Mouse (Mus musculus): ENCODE results near the gene Mylk4. TPM values are rescaled to one million over a fixed set of nuclear protein-coding genes. Genes with fewer than 3 reads are reported as not detected.

Mylk4 gene
- polyA plus RNA-seq, 1 experiment from 2014 or later, result 22.8 TPM

- Histone ChIP-seq H3K36me3 (ENCODE audit: control insufficient read depth, insufficient read depth, low read length) (no peaks in the 10 kb centered on the region), H3K4me2 (ENCODE audit: low read depth, low read length) (no peak overlapping the region), H3K9me3 (ENCODE audit: control insufficient read depth, low read length) (no peaks in the 10 kb centered on the region), H3K4me3 (ENCODE audit: low read depth, low read length) (no peak overlapping the region), H3K9ac (ENCODE audit: low read depth, low read length) (no peak overlapping the region), H3K27me3 (replicated peaks; ENCODE audit: control insufficient read depth, insufficient read depth, low read length) (no peaks in the 10 kb centered on the region), H3K4me1 (ENCODE audit: control insufficient read depth, insufficient read depth, low read length) (no peaks in the 10 kb centered on the region), H3K27ac (replicated peaks; ENCODE audit: low read depth, low read length) (no peak overlapping the region)
- DNase-seq (ENCODE audit: low spot score) (no peak), ATAC-seq (ENCODE audit: low read depth) (no peak)
- 49% methylated on average over 2 of the region's 2 CpGs for WGBS
These were observed 3.8 kb upstream of the Mylk4 start for GRCm38 (mm10) chr13:32787584-32787983.

GRCm38 (mm10) chr13:32783055-32783454 lies 699 bp downstream of the Mylk4 start:
- no peak for DNase-seq (ENCODE audit: low spot score)

GRCm38 (mm10) chr13:32778861-32779260 lies 4.9 kb downstream of the Mylk4 start:
- H3K9ac ChIP-seq (ENCODE audit: low read depth, low read length), result no peak overlapping the region
- H3K27me3 ChIP-seq (replicated peaks; ENCODE audit: control insufficient read depth, insufficient read depth, low read length), result no peaks in the 10 kb centered on the region
- WGBS, result 65% methylated on average over 3 of the region's 3 CpGs
- H3K4me2 ChIP-seq (ENCODE audit: low read depth, low read length), result no peak overlapping the region
- ATAC-seq (ENCODE audit: low read depth), result no peak
- no peak overlapping the region for H3K4me3 ChIP-seq (ENCODE audit: low read depth, low read length)
- peaks cover 4% of the 10 kb centered on the region; the same call in 1 of the 2 replicates for H3K4me1 ChIP-seq (ENCODE audit: control insufficient read depth, insufficient read depth, low read length)
- no peaks in the 10 kb centered on the region for H3K9me3 ChIP-seq (ENCODE audit: control insufficient read depth, low read length)
- H3K36me3 ChIP-seq (ENCODE audit: control insufficient read depth, insufficient read depth, low read length), result no peaks in the 10 kb centered on the region
- H3K27ac ChIP-seq (replicated peaks; ENCODE audit: low read depth, low read length), result no peak overlapping the region
- DNase-seq (ENCODE audit: low spot score), result no peak

More at GRCm38 (mm10) chr13:32783055-32783454, 699 bp downstream of the Mylk4 start:
- ATAC-seq (ENCODE audit: low read depth), result no peak
- no peaks in the 10 kb centered on the region for H3K36me3 ChIP-seq (ENCODE audit: control insufficient read depth, insufficient read depth, low read length)
- H3K4me2 ChIP-seq (ENCODE audit: low read depth, low read length), result no peak overlapping the region
- 58% methylated on average over 5 of the region's 5 CpGs for WGBS
- H3K9me3 ChIP-seq (ENCODE audit: control insufficient read depth, low read length), result no peaks in the 10 kb centered on the region
- H3K4me1 ChIP-seq (ENCODE audit: control insufficient read depth, insufficient read depth, low read length), result no peaks in the 10 kb centered on the region
- no peaks in the 10 kb centered on the region for H3K27me3 ChIP-seq (replicated peaks; ENCODE audit: control insufficient read depth, insufficient read depth, low read length)
- no peak overlapping the region for H3K27ac ChIP-seq (replicated peaks; ENCODE audit: low read depth, low read length)
- H3K4me3 ChIP-seq (ENCODE audit: low read depth, low read length), result no peak overlapping the region
- H3K9ac ChIP-seq (ENCODE audit: low read depth, low read length), result no peak overlapping the region

GRCm38 (mm10) chr13:32776350-32776749 lies 7.4 kb downstream of the Mylk4 start:
- Histone ChIP-seq H3K27me3 (replicated peaks; ENCODE audit: control insufficient read depth, insufficient read depth, low read length) (no peaks in the 10 kb centered on the region), H3K27ac (replicated peaks; ENCODE audit: low read depth, low read length) (peak overlapping the region; percentile 55; the same call in 1 of the 2 replicates), H3K4me1 (ENCODE audit: control insufficient read depth, insufficient read depth, low read length) (peaks cover 4% of the 10 kb centered on the region; the same call in 1 of the 2 replicates), H3K36me3 (ENCODE audit: control insufficient read depth, insufficient read depth, low read length) (no peaks in the 10 kb centered on the region), H3K4me3 (ENCODE audit: low read depth, low read length) (no peak overlapping the region), H3K9me3 (ENCODE audit: control insufficient read depth, low read length) (no peaks in the 10 kb centered on the region), H3K4me2 (ENCODE audit: low read depth, low read length) (no peak overlapping the region), H3K9ac (ENCODE audit: low read depth, low read length) (no peak overlapping the region)
- peak; percentile 50 for DNase-seq (ENCODE audit: low spot score)
- ATAC-seq (ENCODE audit: low read depth), result peak; percentile 68
- 50% methylated on average over 10 of the region's 10 CpGs for WGBS

GRCm38 (mm10) chr13:32775889-32776288 lies 7.9 kb downstream of the Mylk4 start:
- Histone ChIP-seq H3K9ac (ENCODE audit: low read depth, low read length) (no peak overlapping the region), H3K9me3 (ENCODE audit: control insufficient read depth, low read length) (no peaks in the 10 kb centered on the region), H3K27me3 (replicated peaks; ENCODE audit: control insufficient read depth, insufficient read depth, low read length) (no peaks in the 10 kb centered on the region), H3K4me3 (ENCODE audit: low read depth, low read length) (no peak overlapping the region), H3K4me2 (ENCODE audit: low read depth, low read length) (no peak overlapping the region), H3K36me3 (ENCODE audit: control insufficient read depth, insufficient read depth, low read length) (no peaks in the 10 kb centered on the region), H3K4me1 (ENCODE audit: control insufficient read depth, insufficient read depth, low read length) (peaks cover 4% of the 10 kb centered on the region; the same call in 1 of the 2 replicates), H3K27ac (replicated peaks; ENCODE audit: low read depth, low read length) (peak overlapping the region; percentile 55; the same call in 1 of the 2 replicates)
- 84% methylated on average over 9 of the region's 9 CpGs for WGBS
- DNase-seq (ENCODE audit: low spot score), result peak; percentile 53
- ATAC-seq (ENCODE audit: low read depth), result no peak

GRCm38 (mm10) chr13:32769960-32770359 lies 13.8 kb downstream of the Mylk4 start:
- H3K4me2 ChIP-seq (ENCODE audit: low read depth, low read length), result no peak overlapping the region
- no peaks in the 10 kb centered on the region for H3K4me1 ChIP-seq (ENCODE audit: control insufficient read depth, insufficient read depth, low read length)
- ATAC-seq (ENCODE audit: low read depth) (peak; percentile 67), DNase-seq (ENCODE audit: low spot score) (peak; percentile 75)
- H3K27me3 ChIP-seq (replicated peaks; ENCODE audit: control insufficient read depth, insufficient read depth, low read length), result no peaks in the 10 kb centered on the region
- no peak overlapping the region for H3K9ac ChIP-seq (ENCODE audit: low read depth, low read length)
- H3K36me3 ChIP-seq (ENCODE audit: control insufficient read depth, insufficient read depth, low read length), result no peaks in the 10 kb centered on the region
- no peak overlapping the region for H3K27ac ChIP-seq (replicated peaks; ENCODE audit: low read depth, low read length)
- WGBS, result 22% methylated on average over 3 of the region's 3 CpGs
- H3K4me3 ChIP-seq (ENCODE audit: low read depth, low read length), result no peak overlapping the region
- no peaks in the 10 kb centered on the region for H3K9me3 ChIP-seq (ENCODE audit: control insufficient read depth, low read length)

- ATAC-seq (ENCODE audit: low read depth) (no peak), DNase-seq (ENCODE audit: low spot score) (peak; percentile 66)
- no peak overlapping the region for H3K4me3 ChIP-seq (ENCODE audit: low read depth, low read length)
- WGBS, result 11% methylated on average over 4 of the region's 4 CpGs
- H3K4me1 ChIP-seq (ENCODE audit: control insufficient read depth, insufficient read depth, low read length), result no peaks in the 10 kb centered on the region
- H3K9ac ChIP-seq (ENCODE audit: low read depth, low read length), result no peak overlapping the region
- no peak overlapping the region for H3K4me2 ChIP-seq (ENCODE audit: low read depth, low read length)
- no peaks in the 10 kb centered on the region for H3K9me3 ChIP-seq (ENCODE audit: control insufficient read depth, low read length)
- no peaks in the 10 kb centered on the region for H3K27me3 ChIP-seq (replicated peaks; ENCODE audit: control insufficient read depth, insufficient read depth, low read length)
- no peak overlapping the region for H3K27ac ChIP-seq (replicated peaks; ENCODE audit: low read depth, low read length)
- no peaks in the 10 kb centered on the region for H3K36me3 ChIP-seq (ENCODE audit: control insufficient read depth, insufficient read depth, low read length)
These were observed 15.7 kb downstream of the Mylk4 start for GRCm38 (mm10) chr13:32768104-32768503.

- WGBS, result 39% methylated on average over 7 of the region's 7 CpGs
- Histone ChIP-seq H3K9me3 (ENCODE audit: control insufficient read depth, low read length) (no peaks in the 10 kb centered on the region), H3K4me3 (ENCODE audit: low read depth, low read length) (no peak overlapping the region), H3K36me3 (ENCODE audit: control insufficient read depth, insufficient read depth, low read length) (no peaks in the 10 kb centered on the region), H3K27ac (replicated peaks; ENCODE audit: low read depth, low read length) (no peak overlapping the region), H3K9ac (ENCODE audit: low read depth, low read length) (no peak overlapping the region), H3K4me2 (ENCODE audit: low read depth, low read length) (no peak overlapping the region), H3K27me3 (replicated peaks; ENCODE audit: control insufficient read depth, insufficient read depth, low read length) (no peaks in the 10 kb centered on the region), H3K4me1 (ENCODE audit: control insufficient read depth, insufficient read depth, low read length) (no peaks in the 10 kb centered on the region)
- DNase-seq (ENCODE audit: low spot score) (no peak), ATAC-seq (ENCODE audit: low read depth) (0 out of 2 replicates have a peak, but pooled peaks have one; percentile 18)
These were observed 19.3 kb downstream of the Mylk4 start for GRCm38 (mm10) chr13:32764448-32764847.

GRCm38 (mm10) chr13:32763141-32763540 lies 20.6 kb downstream of the Mylk4 start:
- H3K4me2 ChIP-seq (ENCODE audit: low read depth, low read length), result no peak overlapping the region
- no peak overlapping the region for H3K9ac ChIP-seq (ENCODE audit: low read depth, low read length)
- no peaks in the 10 kb centered on the region for H3K36me3 ChIP-seq (ENCODE audit: control insufficient read depth, insufficient read depth, low read length)
- H3K9me3 ChIP-seq (ENCODE audit: control insufficient read depth, low read length), result no peaks in the 10 kb centered on the region
- 83% methylated on average over 3 of the region's 3 CpGs for WGBS
- ATAC-seq (ENCODE audit: low read depth) (no peak), DNase-seq (ENCODE audit: low spot score) (no peak)
- H3K27me3 ChIP-seq (replicated peaks; ENCODE audit: control insufficient read depth, insufficient read depth, low read length), result no peaks in the 10 kb centered on the region
- no peak overlapping the region for H3K4me3 ChIP-seq (ENCODE audit: low read depth, low read length)
- H3K27ac ChIP-seq (replicated peaks; ENCODE audit: low read depth, low read length), result no peak overlapping the region
- H3K4me1 ChIP-seq (ENCODE audit: control insufficient read depth, insufficient read depth, low read length), result no peaks in the 10 kb centered on the region

Data from embryonic facial prominence, embryonic 14.5 days (tissue).